Mouse (Mus musculus): ENCODE data around the gene Zranb1. TPM values are rescaled to one million over a fixed set of nuclear protein-coding genes. Genes with fewer than 3 reads are reported as not detected.

The Zranb1 gene
- total RNA-seq, 2 experiments from 2014 or later: 47.0 to 54.5 TPM

DNA sequence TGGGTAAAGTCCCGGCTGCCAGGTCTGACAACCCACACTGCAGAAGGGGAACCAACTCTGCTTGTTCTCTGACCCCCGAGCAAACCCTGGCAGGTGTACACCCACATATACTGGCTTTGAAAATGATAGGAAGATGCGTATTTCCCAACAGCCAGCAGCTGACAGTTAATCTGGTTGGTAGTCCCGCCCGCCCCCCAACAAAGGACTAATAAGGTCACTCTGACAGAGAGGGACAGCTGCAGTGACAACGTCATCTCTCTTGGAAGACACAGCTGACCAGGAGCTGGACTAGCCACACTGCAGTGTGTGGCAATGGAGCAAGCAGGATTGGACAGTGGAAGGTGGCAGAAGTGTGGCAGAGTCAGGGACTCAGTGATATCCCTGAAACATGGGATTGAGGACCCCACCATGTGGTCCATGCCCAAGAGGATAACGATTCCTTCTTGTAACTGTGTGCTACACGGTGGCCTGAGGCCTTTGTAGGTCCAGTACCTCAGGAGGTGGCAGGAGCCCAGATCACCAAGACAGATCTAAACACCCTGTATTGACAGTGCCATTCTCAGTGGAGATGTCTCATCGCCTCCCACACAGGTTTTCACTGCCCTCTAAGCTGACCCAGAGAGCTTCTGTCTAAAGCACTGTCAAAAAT, 62.1 kb downstream of the Zranb1 start:
- no peak for TF ChIP-seq CTCF (IDR thresholded peaks at IDR 0.05)
- Histone ChIP-seq H3K4me3 (no peak overlapping the region; the same call in 1 of the 2 replicates), H3K27ac (peak overlapping the region; percentile 96)
- intact Hi-C loops (cut with DNase I): loop anchor here (5.0 kb wide), 2 partner anchors 181 to 321 kb away; partner anchors contain the start of gene Fam53b
- peak; percentile 80 for DNase-seq

DNA sequence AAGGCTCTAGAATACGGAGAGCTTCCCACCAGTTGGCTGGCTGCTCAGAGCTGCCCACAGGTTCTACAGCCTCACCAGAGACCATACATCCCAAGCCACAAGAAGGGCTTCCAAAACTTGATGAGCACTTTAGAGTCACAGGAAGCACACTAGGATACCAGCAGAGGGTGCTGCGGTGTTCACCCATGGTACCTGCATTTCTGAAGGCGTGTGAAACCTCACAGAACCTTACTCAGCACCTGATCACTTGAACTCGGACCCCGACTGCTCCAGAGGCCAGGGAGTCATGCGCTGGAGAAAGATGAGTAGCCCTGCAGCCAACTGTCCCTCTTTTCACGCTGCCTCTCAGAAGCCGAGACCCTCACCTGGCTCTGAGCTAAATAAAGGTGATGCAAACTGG, 63.2 kb downstream of the Zranb1 start:
- DNase-seq: peak; percentile 25
- TF ChIP-seq CTCF (IDR thresholded peaks at IDR 0.05): peak; percentile 39
- H3K27ac ChIP-seq: peak overlapping the region; percentile 96
- intact Hi-C loops (cut with DNase I): loop anchor here (5.0 kb wide), 2 partner anchors 182 to 322 kb away; partner anchors contain the start of gene Fam53b
- H3K4me3 ChIP-seq: no peak overlapping the region

DNA sequence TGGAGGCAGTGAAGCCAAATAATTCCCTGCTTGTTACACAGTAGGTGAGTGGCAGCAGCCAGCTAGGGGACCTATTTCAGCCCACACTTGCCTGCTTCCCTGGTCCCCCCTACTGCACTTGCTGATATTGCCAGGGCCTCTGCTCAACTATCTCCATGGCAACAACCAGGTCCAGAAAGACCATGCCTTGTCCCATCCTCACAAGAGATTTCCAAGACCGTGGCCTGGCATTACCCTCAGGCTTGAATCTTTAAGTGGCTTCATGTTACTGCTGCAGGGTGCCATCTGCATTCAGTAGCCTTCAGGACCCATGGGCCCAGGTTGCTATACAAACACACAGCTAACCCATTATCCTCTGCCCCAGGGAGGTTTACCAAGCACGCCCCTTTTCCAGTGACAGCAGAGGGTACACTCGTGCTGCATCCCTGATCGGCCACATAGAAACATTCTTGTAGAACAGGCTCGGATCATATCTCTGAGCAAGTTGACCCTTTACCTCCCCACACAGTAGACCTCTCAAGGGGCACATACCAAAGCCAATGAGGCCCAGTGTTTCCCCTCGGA, 63.8 kb downstream of the Zranb1 start:
- intact Hi-C loops (cut with DNase I): loop anchor here (5.0 kb wide), 3 partner anchors 142 to 322 kb away; partner anchors contain the start of genes Eef1akmt2 and Fam53b
- TF ChIP-seq CTCF (IDR thresholded peaks at IDR 0.05): no peak
- H3K4me3 ChIP-seq: no peak overlapping the region
- peak overlapping the region; percentile 96 for H3K27ac ChIP-seq
- DNase-seq: peak; percentile 20

DNA sequence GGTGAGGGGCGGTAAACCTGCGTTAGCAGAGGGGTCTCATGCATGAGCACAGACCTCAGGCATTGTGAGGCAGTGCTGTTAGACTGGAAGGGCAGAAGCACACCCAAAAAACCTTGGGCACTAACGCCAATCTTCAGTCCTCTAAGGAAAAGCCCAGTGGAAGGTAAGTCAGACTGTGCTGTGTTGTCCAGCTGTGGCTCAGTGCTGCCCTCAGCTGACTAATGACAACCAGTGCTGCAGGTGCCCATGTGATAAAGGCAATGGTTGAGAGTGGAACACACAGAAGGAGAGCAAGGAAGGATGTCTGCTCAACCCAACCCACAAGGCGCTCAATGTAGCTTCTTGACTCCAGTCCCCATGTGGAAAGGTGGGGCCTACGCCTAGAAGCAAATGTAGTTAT, 65.4 kb downstream of the Zranb1 start:
- intact Hi-C loops (cut with DNase I): loop anchor here (2.0 to 5.0 kb wide), 3 partner anchors 66 to 344 kb away; partner anchors contain the start of genes Eef1akmt2 and Zranb1
- DNase-seq: peak; percentile 64

DNA sequence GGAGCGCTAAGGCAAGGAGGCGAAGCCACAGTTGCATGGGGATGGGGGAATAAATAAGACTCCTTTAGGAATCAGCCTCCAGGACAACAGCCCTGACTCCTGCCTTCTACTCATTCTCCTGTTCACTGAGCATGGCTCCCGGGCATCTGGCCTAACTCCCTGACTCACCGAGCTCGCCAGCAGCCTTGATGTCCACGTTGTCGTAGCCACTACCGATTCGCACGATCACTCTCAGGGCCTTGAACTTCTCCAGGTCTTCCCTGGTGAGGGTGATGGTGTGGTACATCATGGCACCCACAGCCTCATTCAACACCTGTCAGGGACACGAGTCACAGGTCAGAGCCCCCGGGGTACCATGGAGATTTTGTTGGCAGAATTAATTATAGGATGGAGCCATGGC, 67.7 kb downstream of the Zranb1 start:
- intact Hi-C loops (cut with DNase I): loop anchor here (5.0 kb wide), 1 partner anchor 146 kb away; the partner anchor contains the start of gene Eef1akmt2
- no peak overlapping the region for H3K4me3 ChIP-seq
- H3K27ac ChIP-seq: no peak overlapping the region
- TF ChIP-seq CTCF (IDR thresholded peaks at IDR 0.05): no peak
- peak; percentile 16 for DNase-seq

More for the DNA sequence above, 65.4 kb downstream of the Zranb1 start:
- TF ChIP-seq CTCF (IDR thresholded peaks at IDR 0.05): peak; percentile 76
- Histone ChIP-seq H3K27ac (peak overlapping the region; percentile 96), H3K4me3 (no peak overlapping the region)

DNA sequence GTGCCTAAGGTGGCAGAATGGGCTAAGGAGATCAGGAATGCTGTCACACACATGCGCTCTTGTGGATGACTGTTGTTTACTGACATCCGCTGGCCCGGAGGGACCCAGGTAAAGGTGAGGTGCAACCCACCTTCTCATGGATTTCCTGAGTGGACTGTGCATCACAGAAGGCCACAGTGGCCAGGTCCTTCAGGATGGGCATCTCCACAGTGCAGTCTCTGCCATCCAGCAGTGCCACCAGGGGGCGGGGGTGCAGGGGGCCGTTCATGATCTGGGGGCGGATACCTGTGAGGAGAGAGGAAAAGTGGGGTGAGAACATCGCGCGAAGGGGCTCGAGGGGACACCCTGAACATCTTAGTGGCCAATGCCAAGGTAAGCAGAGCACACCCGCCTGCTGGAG, 68.1 kb downstream of the Zranb1 start:
- H3K27ac ChIP-seq: no peak overlapping the region
- no peak overlapping the region for H3K4me3 ChIP-seq
- DNase-seq: peak; percentile 17
- intact Hi-C loops (cut with DNase I): loop anchor here (5.0 kb wide), 1 partner anchor 147 kb away; the partner anchor contains the start of gene Eef1akmt2
- TF ChIP-seq CTCF (IDR thresholded peaks at IDR 0.05): no peak

DNA sequence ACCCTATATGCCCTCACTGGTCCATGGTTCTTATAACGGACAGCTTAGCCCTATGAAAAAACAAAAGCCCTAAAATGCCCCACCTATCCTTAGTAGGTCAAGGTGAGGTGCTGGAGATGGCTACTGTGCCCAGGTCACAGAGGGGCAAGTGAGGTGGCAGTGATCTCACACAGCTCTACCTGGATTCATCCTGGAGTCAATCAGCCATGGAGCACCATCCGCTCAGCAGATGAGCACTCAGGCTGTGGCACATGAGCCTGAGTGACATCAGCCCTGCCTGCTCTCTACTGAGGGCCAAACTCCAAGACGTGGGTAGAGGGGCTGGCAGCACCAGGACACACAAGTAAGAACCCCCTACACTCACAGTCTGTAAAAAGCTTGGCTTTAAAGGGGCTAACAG, 70.4 kb downstream of the Zranb1 start:
- DNase-seq: no peak

DNA sequence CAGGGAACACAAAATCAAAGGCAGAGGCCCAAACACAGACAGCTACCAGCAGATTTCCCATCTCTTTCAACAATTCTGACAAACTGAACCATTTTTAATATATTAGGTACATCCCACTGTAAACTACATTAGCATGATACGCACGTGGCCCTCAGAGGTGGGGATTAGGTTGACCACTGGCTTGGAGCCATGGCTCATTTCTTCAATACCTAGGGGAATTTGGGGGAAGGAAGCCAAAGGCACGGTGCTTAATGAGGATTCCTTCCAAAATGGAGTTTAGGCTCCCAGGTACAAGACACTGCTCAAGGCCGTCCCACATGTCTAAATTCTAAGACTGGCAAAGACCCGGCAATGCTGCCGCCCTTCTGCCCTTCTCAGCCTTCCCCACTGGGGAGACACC, 71.3 kb downstream of the Zranb1 start:
- H3K27ac ChIP-seq: peak overlapping the region; percentile 73; the same call in 1 of the 2 replicates
- TF ChIP-seq CTCF (IDR thresholded peaks at IDR 0.05): no peak
- intact Hi-C loops (cut with DNase I): no loop called here
- no peak overlapping the region for H3K4me3 ChIP-seq
- DNase-seq: no peak

More for the DNA sequence above, 70.4 kb downstream of the Zranb1 start:
- H3K27ac ChIP-seq: no peak overlapping the region
- TF ChIP-seq CTCF (IDR thresholded peaks at IDR 0.05): no peak
- intact Hi-C loops (cut with DNase I): no loop called here
- no peak overlapping the region for H3K4me3 ChIP-seq

DNA sequence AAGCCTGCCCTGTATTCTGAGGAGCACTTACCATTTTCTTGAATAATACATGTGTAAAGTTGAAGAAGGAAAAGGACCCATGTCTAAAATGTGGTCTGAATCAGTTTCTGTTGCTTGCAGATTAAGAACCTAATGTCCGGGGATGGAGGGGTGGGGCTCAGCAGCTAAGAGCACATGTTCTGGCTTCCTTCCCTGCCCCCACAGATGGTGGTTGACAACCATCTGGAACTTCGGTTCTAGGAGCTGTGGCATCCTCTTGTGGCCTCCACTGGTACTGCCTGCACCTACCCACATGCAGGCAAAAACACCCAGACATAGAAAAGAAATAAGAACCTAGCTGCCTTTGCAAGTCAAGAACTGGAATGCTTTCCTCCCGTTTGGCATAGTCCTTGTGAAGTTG, 72.5 kb downstream of the Zranb1 start:
- Histone ChIP-seq H3K27ac (peak overlapping the region; percentile 73), H3K4me3 (peak overlapping the region; percentile 24)
- intact Hi-C loops (cut with DNase I): no loop called here
- peak; percentile 91 for DNase-seq
- 0 out of 2 replicates have a peak, but pooled peaks have one; percentile 100 for TF ChIP-seq CTCF (IDR thresholded peaks at IDR 0.05)

DNA sequence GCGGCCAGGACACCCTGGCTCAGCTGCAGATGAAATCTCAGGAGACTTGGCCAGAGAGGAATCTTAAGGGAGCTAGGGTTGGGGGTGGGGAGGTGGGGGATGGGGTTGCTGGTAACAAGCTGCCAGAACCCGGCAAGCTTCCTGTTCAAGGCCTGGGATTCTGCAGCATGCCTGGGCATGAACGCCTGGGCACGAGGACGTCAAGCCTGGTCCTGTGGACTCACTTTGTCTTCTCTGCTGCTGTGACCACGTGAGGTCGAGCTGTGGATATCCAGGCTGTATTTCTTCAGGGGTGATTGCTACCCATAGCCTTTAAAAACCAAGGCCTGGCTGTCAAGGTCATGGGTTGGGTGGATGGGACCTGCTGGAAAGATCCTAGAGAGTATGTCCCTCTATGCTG, 74.8 kb downstream of the Zranb1 start:
- intact Hi-C loops (cut with DNase I): no loop called here
- DNase-seq: no peak
- no peak for TF ChIP-seq CTCF (IDR thresholded peaks at IDR 0.05)
- H3K4me3 ChIP-seq: no peak overlapping the region
- H3K27ac ChIP-seq: peak overlapping the region; percentile 73

DNA sequence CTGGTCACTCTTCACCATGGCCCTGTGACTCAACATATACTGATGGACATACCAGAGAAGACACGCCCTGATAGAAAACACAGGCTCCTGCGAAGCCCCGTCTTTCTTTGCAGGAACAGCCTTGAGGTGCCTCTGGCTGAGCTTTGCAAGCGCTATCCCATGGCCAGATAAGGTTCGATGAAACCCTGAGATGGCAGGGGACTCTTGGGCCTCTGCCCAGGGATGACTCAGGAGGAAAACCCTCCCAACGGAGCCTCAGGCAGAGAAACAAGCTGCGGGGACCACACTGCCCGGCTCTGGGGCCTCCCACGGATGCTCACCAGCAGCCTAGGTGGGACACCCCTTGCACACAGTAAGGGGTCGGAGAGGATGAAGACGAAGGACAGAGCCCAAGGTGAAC, 76.4 kb downstream of the Zranb1 start:
- DNase-seq: peak; percentile 74
- Histone ChIP-seq H3K4me3 (no peak overlapping the region), H3K27ac (peak overlapping the region; percentile 74)
- no peak for TF ChIP-seq CTCF (IDR thresholded peaks at IDR 0.05)
- intact Hi-C loops (cut with DNase I): no loop called here

DNA sequence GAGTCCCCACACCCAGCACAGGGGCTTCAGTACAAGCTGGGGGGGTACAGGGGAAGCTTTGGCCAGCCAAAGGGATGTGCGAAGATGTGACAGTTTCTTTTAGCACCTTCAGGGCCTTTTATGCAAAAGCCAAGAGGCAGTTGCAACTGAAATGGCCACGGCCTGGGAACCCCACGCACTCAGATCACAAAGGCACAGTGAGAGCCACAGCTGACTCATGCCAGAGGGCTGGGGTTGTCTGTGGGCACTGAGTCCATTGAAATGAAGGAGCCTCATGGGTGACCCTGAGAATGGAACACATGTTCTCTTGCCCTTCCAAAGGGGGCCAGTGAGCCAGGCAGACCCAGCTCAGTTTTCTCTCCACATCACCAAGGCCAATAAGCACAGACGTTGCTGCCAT, 77.7 kb downstream of the Zranb1 start:
- TF ChIP-seq CTCF (IDR thresholded peaks at IDR 0.05): no peak
- Histone ChIP-seq H3K27ac (peak overlapping the region; percentile 74; the same call in 1 of the 2 replicates), H3K4me3 (no peak overlapping the region)
- intact Hi-C loops (cut with DNase I): no loop called here
- no peak for DNase-seq

DNA sequence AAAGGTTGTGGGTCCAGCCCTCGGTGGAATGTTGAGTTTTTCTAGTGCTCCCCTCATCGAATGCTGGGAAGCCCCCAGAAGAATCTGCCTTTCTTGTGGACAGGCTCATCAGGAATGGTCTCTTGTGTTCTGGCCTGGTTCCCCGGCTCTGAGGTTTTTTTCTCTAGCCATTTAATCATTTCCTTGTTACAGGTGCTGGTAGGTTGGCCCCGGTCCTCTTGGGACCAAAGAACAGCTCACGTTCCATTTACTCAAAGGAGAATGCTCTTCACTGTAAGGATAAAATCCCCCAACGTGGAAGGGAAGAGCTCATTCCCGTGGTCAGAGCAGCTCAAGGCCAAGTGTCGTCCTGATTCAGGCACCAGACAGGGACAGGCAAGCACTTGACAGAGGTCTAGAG, 78.7 kb downstream of the Zranb1 start:
- intact Hi-C loops (cut with DNase I): no loop called here
- no peak for DNase-seq
- no peak for TF ChIP-seq CTCF (IDR thresholded peaks at IDR 0.05)
- Histone ChIP-seq H3K4me3 (no peak overlapping the region), H3K27ac (peak overlapping the region; percentile 74; the same call in 1 of the 2 replicates)

Measured in gastrocnemius, adult 2 months (tissue).